Mouse (Mus musculus): ENCODE data around the gene Tspyl3.

Tspyl3 gene

GRCm38 (mm10) chr2:153237891-153238290 lies 12.7 kb upstream of the Tspyl3 start:
- H3K9me3 ChIP-seq (ENCODE audit: low read length) = no peaks in the 10 kb centered on the region
- no peaks in the 10 kb centered on the region for H3K27me3 ChIP-seq (ENCODE audit: insufficient read depth, low read length)
- H3K4me1 ChIP-seq (replicated peaks; ENCODE audit: low read depth, low read length) = peaks cover 26% of the 10 kb centered on the region
- no peak overlapping the region for H3K4me3 ChIP-seq (replicated peaks; ENCODE audit: low read length)
- peaks cover 54% of the 10 kb centered on the region for H3K36me3 ChIP-seq (ENCODE audit: insufficient read depth, low read length)
- TF ChIP-seq NANOG (IDR thresholded peaks at IDR 0.05; ENCODE audit: borderline replicate concordance, low read length) (no peak), POU5F1 (IDR thresholded peaks at IDR 0.05; ENCODE audit: borderline replicate concordance, low read length) (no peak), CTCF (conservative IDR thresholded peaks at IDR 0.05; ENCODE audit: low read length) (no peak)

GRCm38 (mm10) chr2:153237193-153237592 lies 12.0 kb upstream of the Tspyl3 start:
- H3K9me3 ChIP-seq (ENCODE audit: low read length) = no peaks in the 10 kb centered on the region
- TF ChIP-seq CTCF (conservative IDR thresholded peaks at IDR 0.05; ENCODE audit: low read length) (no peak), NANOG (IDR thresholded peaks at IDR 0.05; ENCODE audit: borderline replicate concordance, low read length) (no peak), POU5F1 (IDR thresholded peaks at IDR 0.05; ENCODE audit: borderline replicate concordance, low read length) (no peak)
- no peak overlapping the region for H3K4me3 ChIP-seq (replicated peaks; ENCODE audit: low read length)
- H3K4me1 ChIP-seq (replicated peaks; ENCODE audit: low read depth, low read length) = peaks cover 24% of the 10 kb centered on the region
- no peaks in the 10 kb centered on the region for H3K27me3 ChIP-seq (ENCODE audit: insufficient read depth, low read length)
- peaks cover 59% of the 10 kb centered on the region for H3K36me3 ChIP-seq (ENCODE audit: insufficient read depth, low read length)

- H3K36me3 ChIP-seq (ENCODE audit: insufficient read depth, low read length) = peaks cover 58% of the 10 kb centered on the region
- no peaks in the 10 kb centered on the region for H3K27me3 ChIP-seq (ENCODE audit: insufficient read depth, low read length)
- no peaks in the 10 kb centered on the region for H3K9me3 ChIP-seq (ENCODE audit: low read length)
- no peak for TF ChIP-seq CTCF (conservative IDR thresholded peaks at IDR 0.05; ENCODE audit: low read length)
- TF ChIP-seq POU5F1 (IDR thresholded peaks at IDR 0.05; ENCODE audit: borderline replicate concordance, low read length) = no peak
- TF ChIP-seq NANOG (IDR thresholded peaks at IDR 0.05; ENCODE audit: borderline replicate concordance, low read length) = no peak
- H3K4me1 ChIP-seq (replicated peaks; ENCODE audit: low read depth, low read length) = peaks cover 34% of the 10 kb centered on the region
- H3K4me3 ChIP-seq (replicated peaks; ENCODE audit: low read length) = no peak overlapping the region
Measured at GRCm38 (mm10) chr2:153228523-153228922, 3.3 kb upstream of the Tspyl3 start.

DNA sequence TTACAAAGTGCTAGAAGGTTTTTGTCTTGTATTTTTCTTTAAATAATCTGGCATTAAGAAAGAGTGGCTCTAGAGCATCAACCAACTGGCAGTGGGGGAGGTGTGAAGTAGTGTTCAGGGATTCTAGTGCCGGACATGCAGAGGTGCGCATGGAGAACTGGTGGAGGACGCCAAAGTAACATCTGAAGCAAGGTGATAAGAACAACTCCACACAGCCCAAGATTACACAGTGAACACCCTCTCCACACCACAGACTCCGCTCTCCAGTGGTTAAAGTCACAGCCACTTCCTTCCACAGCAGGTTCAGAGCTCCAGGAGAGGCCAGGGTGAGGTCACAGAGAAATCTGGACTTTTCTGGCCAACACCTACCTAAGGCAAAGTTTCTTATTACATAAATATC lies 2.7 kb upstream of the Tspyl3 start:
- H3K27me3 ChIP-seq (ENCODE audit: insufficient read depth, low read length) = no peaks in the 10 kb centered on the region
- peaks cover 52% of the 10 kb centered on the region for H3K36me3 ChIP-seq (ENCODE audit: insufficient read depth, low read length)
- no peak for TF ChIP-seq NANOG (IDR thresholded peaks at IDR 0.05; ENCODE audit: borderline replicate concordance, low read length)
- TF ChIP-seq POU5F1 (IDR thresholded peaks at IDR 0.05; ENCODE audit: borderline replicate concordance, low read length) = no peak
- TF ChIP-seq CTCF (conservative IDR thresholded peaks at IDR 0.05; ENCODE audit: low read length) = no peak
- H3K4me1 ChIP-seq (replicated peaks; ENCODE audit: low read depth, low read length) = peaks cover 34% of the 10 kb centered on the region
- H3K9me3 ChIP-seq (ENCODE audit: low read length) = no peaks in the 10 kb centered on the region
- no peak overlapping the region for H3K4me3 ChIP-seq (replicated peaks; ENCODE audit: low read length)

- no peaks in the 10 kb centered on the region for H3K27me3 ChIP-seq (ENCODE audit: insufficient read depth, low read length)
- H3K36me3 ChIP-seq (ENCODE audit: insufficient read depth, low read length) = peaks cover 28% of the 10 kb centered on the region
- peak overlapping the region; percentile 84 for H3K4me3 ChIP-seq (replicated peaks; ENCODE audit: low read length)
- H3K9me3 ChIP-seq (ENCODE audit: low read length) = no peaks in the 10 kb centered on the region
- no peak for TF ChIP-seq POU5F1 (IDR thresholded peaks at IDR 0.05; ENCODE audit: borderline replicate concordance, low read length)
- TF ChIP-seq CTCF (conservative IDR thresholded peaks at IDR 0.05; ENCODE audit: low read length) = no peak
- peaks cover 15% of the 10 kb centered on the region for H3K4me1 ChIP-seq (replicated peaks; ENCODE audit: low read depth, low read length)
Measured at GRCm38 (mm10) chr2:153225595-153225953, 333 bp upstream of the Tspyl3 start.

DNA sequence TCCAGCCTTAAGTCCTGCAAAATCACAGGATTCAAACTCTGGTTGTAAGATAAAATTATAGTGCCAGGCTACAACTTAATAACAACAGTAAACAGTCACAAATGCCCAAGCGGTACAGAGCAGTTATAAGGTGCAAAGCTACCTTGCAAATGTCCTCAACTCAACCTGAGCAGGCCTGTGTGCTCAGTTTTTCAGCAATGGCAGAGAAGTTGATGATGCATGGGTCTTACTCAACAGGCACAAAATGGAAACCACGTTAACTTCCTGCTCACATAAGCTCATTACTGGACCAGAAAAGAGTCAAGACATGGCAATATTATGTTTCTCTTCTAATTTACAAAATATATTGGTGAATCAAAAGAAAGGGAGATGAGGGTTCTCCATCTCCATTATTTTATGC lies 2.7 kb downstream of the Tspyl3 start:
- peaks cover 18% of the 10 kb centered on the region for H3K4me1 ChIP-seq (replicated peaks; ENCODE audit: low read depth, low read length)
- no peak for TF ChIP-seq POU5F1 (IDR thresholded peaks at IDR 0.05; ENCODE audit: borderline replicate concordance, low read length)
- TF ChIP-seq NANOG (IDR thresholded peaks at IDR 0.05; ENCODE audit: borderline replicate concordance, low read length) = no peak
- no peak for TF ChIP-seq CTCF (conservative IDR thresholded peaks at IDR 0.05; ENCODE audit: low read length)
- H3K36me3 ChIP-seq (ENCODE audit: insufficient read depth, low read length) = no peaks in the 10 kb centered on the region
- H3K27me3 ChIP-seq (ENCODE audit: insufficient read depth, low read length) = no peaks in the 10 kb centered on the region
- H3K4me3 ChIP-seq (replicated peaks; ENCODE audit: low read length) = no peak overlapping the region
- no peaks in the 10 kb centered on the region for H3K9me3 ChIP-seq (ENCODE audit: low read length)

- no peak for TF ChIP-seq CTCF (conservative IDR thresholded peaks at IDR 0.05; ENCODE audit: low read length)
- no peak for TF ChIP-seq NANOG (IDR thresholded peaks at IDR 0.05; ENCODE audit: borderline replicate concordance, low read length)
- TF ChIP-seq POU5F1 (IDR thresholded peaks at IDR 0.05; ENCODE audit: borderline replicate concordance, low read length) = no peak
Measured at GRCm38 (mm10) chr2:153222130-153222529, 3.1 kb downstream of the Tspyl3 start.

DNA sequence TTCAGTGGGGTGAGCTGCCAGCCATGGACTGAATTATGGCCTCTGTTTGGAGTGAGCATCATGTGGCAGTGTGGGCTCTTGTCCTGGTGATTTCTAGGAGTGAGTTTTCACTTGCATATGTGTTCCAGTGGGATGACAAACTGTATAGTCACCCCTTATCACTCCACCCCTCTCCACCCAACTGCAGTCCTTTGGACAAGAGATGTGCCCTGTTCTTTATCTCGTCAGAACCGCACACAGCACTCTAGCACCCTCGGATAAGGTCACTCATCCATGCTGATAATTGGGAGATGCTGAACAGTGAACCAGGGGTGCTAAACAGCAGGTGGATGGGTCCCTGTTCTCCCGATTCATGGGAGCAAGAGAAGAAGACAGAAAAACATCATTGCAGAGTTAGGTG lies 3.6 kb downstream of the Tspyl3 start:
- Histone ChIP-seq H3K9me3 (ENCODE audit: low read length) (no peaks in the 10 kb centered on the region), H3K4me3 (replicated peaks; ENCODE audit: low read length) (no peak overlapping the region), H3K36me3 (ENCODE audit: insufficient read depth, low read length) (no peaks in the 10 kb centered on the region), H3K4me1 (replicated peaks; ENCODE audit: low read depth, low read length) (peaks cover 18% of the 10 kb centered on the region), H3K27me3 (ENCODE audit: insufficient read depth, low read length) (no peaks in the 10 kb centered on the region)
- TF ChIP-seq CTCF (conservative IDR thresholded peaks at IDR 0.05; ENCODE audit: low read length) (no peak), NANOG (IDR thresholded peaks at IDR 0.05; ENCODE audit: borderline replicate concordance, low read length) (no peak), POU5F1 (IDR thresholded peaks at IDR 0.05; ENCODE audit: borderline replicate concordance, low read length) (no peak)

More at GRCm38 (mm10) chr2:153222130-153222529, 3.1 kb downstream of the Tspyl3 start:
- Histone ChIP-seq H3K27me3 (ENCODE audit: insufficient read depth, low read length) (no peaks in the 10 kb centered on the region), H3K36me3 (ENCODE audit: insufficient read depth, low read length) (no peaks in the 10 kb centered on the region), H3K4me3 (replicated peaks; ENCODE audit: low read length) (no peak overlapping the region), H3K4me1 (replicated peaks; ENCODE audit: low read depth, low read length) (peaks cover 18% of the 10 kb centered on the region), H3K9me3 (ENCODE audit: low read length) (no peaks in the 10 kb centered on the region)

DNA sequence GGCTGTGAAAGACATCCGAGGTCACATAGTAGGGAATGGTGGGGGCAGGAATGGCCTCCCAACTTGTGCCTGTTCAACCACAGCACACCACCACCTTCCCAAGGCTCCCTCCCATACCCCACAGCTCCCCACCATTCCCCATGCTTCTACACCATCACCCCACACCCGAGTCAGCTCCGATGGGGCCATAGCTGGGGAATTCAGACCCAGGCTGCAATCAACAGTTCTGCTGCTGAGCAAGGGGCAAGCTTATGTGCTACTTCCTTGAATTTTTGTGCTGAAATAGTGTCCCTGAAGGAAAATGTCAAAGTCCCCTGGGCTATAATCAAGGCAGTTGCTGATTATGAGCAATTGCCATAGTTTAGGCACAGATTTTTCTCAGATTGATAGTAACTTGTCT lies 6.7 kb downstream of the Tspyl3 start:
- no peak overlapping the region for H3K4me3 ChIP-seq (replicated peaks; ENCODE audit: low read length)
- TF ChIP-seq POU5F1 (IDR thresholded peaks at IDR 0.05; ENCODE audit: borderline replicate concordance, low read length) (no peak), NANOG (IDR thresholded peaks at IDR 0.05; ENCODE audit: borderline replicate concordance, low read length) (no peak), CTCF (conservative IDR thresholded peaks at IDR 0.05; ENCODE audit: low read length) (no peak)
- no peaks in the 10 kb centered on the region for H3K27me3 ChIP-seq (ENCODE audit: insufficient read depth, low read length)
- H3K9me3 ChIP-seq (ENCODE audit: low read length) = no peaks in the 10 kb centered on the region
- 0 out of 2 replicates have a peak, but pooled peaks cover 7% of the 10 kb centered on the region for H3K4me1 ChIP-seq (replicated peaks; ENCODE audit: low read depth, low read length)
- no peaks in the 10 kb centered on the region for H3K36me3 ChIP-seq (ENCODE audit: insufficient read depth, low read length)

Data from E14TG2a.4 (cell line).